Mouse (Mus musculus) neural tube, embryonic 10.5 days (tissue): Measurements from ENCODE around the gene 4930447C04Rik.

Experiments used
- DNase-seq: peaks from one replicate; pipeline ENCODE4 v3.0.0-alpha.2; 2017; ENCODE audit warnings: low spot score; ENCODE audit errors: extremely low spot score

Gene 4930447C04Rik

GRCm38 (mm10) chr12:72943574-72944110 lies 3.1 kb upstream of the 4930447C04Rik start:
- DNase-seq, result peak; percentile 36

- no peak for DNase-seq
Observed at GRCm38 (mm10) chr12:72942171-72942570, 1.6 kb upstream of the 4930447C04Rik start.

GRCm38 (mm10) chr12:72941398-72942051 lies 951 bp upstream of the 4930447C04Rik start:
- DNase-seq, result peak; percentile 65

GRCm38 (mm10) chr12:72940822-72941397 lies 336 bp upstream of the 4930447C04Rik start:
- peak; percentile 60 for DNase-seq

- DNase-seq, result peak; percentile 64
Observed at GRCm38 (mm10) chr12:72939616-72940015, 958 bp downstream of the 4930447C04Rik start, which contains the start of gene Six6. Six6 (plus strand) TSS chr12:72939892.

- peak; percentile 45 for DNase-seq
Observed at GRCm38 (mm10) chr12:72938600-72939490, 1.7 kb downstream of the 4930447C04Rik start.

- DNase-seq, result peak; percentile 34
Observed at GRCm38 (mm10) chr12:72938176-72938575, 2.4 kb downstream of the 4930447C04Rik start.

GRCm38 (mm10) chr12:72937537-72938120 lies 2.9 kb downstream of the 4930447C04Rik start:
- peak; percentile 51 for DNase-seq

- DNase-seq, result peak; percentile 23
Observed at GRCm38 (mm10) chr12:72936751-72937150, 3.8 kb downstream of the 4930447C04Rik start.

GRCm38 (mm10) chr12:72917159-72917993 lies 23.2 kb downstream of the 4930447C04Rik start:
- peak; percentile 70 for DNase-seq

GRCm38 (mm10) chr12:72854377-72855032 lies 86.1 kb downstream of the 4930447C04Rik start:
- peak; percentile 50 for DNase-seq

- DNase-seq, result peak; percentile 29
Observed at GRCm38 (mm10) chr12:72853406-72854076, 87.0 kb downstream of the 4930447C04Rik start.

GRCm38 (mm10) chr12:72852264-72852663 lies 88.3 kb downstream of the 4930447C04Rik start:
- DNase-seq, result no peak

GRCm38 (mm10) chr12:72850146-72850545 lies 90.4 kb downstream of the 4930447C04Rik start:
- DNase-seq, result no peak

GRCm38 (mm10) chr12:72847725-72848124 lies 92.8 kb downstream of the 4930447C04Rik start:
- peak; percentile 29 for DNase-seq

- no peak for DNase-seq
Observed at GRCm38 (mm10) chr12:72845946-72846345, 94.6 kb downstream of the 4930447C04Rik start.

GRCm38 (mm10) chr12:72843973-72844620 lies 96.5 kb downstream of the 4930447C04Rik start:
- peak; percentile 62 for DNase-seq

GRCm38 (mm10) chr12:72843555-72843954 lies 97.0 kb downstream of the 4930447C04Rik start:
- DNase-seq, result no peak

GRCm38 (mm10) chr12:72843135-72843534 lies 97.4 kb downstream of the 4930447C04Rik start:
- no peak for DNase-seq
